Mouse (Mus musculus) 3134 (cell line): ENCODE measurements around the gene Lcn2.
"Not testable (repeated sequence)": the region's sequence is repeated elsewhere in the genome, so short reads cannot be mapped to it uniquely, and the experiment has no call there.

Source experiments
- DNase-seq: peaks from one replicate; pipeline ENCODE4 v3.0.0-alpha.2; 2011; ENCODE audit warnings: low spot score; ENCODE audit not compliant: insufficient read length; ENCODE audit errors: extremely low read depth

The Lcn2 gene

DNA sequence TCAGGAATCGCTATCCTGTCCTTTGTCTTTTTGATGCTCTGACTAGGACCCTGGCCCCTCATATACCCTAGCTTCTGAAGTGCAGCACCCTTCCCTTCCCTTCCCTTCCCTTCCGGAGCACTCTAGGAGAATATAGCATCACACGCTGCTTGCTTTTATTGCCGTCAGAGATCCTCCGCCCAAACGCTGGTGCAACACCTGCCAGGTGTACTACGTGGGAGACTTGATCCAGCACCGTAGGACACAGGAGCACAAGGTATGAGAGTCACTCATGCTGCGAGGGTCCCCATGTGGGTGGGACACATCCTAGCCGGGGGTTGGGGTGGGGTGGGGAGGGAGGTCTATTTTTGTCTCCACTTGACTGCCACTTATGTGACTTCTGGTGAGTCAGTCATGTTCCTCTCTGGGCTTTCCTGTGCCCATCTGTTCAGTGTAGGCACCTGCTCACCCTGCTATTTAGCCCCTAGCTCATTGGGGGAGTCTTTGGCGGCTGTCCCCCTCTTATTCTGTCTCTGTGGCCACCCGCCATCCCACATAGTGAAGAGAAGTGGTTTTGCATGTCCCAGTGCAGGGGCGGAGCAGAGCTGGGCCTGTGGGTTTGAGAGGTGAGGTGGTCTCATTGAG is 12.6 kb downstream of the Lcn2 start:
- no peak for DNase-seq

DNA sequence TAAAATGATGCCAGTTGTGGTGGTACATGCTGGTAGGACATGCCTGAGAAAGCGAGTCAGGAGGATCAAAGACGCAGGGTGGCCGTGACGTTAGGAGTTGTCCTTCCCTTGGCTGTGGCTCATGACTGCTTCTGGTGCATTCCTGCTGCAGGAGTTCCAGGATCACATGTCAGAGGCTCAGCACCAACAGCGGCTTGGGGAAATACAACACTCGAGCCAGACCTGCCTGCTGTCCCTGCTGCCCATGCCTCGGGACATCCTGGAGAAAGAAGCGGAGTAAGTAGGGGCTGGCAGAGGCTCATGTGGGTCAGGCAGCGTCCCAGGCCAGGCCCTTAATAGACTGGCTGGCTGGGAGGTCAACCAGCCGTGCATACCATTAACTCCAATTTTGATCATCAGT is 13.9 kb downstream of the Lcn2 start:
- no peak for DNase-seq

DNA sequence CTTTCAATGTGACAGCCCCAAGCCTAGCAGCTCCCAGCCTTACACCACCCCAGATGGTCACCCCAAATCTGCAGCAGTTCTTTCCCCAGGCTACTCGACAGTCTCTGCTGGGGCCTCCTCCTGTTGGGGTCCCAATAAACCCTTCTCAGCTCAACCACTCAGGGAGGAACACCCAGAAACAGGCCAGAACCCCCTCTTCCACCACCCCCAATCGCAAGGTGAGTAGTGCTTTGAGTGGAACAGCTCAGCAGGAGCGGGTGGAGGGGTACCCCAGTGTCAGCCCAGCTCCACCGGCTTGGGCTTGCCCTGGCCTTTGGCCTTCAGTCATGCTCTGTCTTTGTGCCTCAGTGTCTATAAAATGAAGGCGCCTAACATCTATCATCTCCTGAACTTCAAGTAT is 20.7 kb downstream of the Lcn2 start:
- no peak for DNase-seq

DNA sequence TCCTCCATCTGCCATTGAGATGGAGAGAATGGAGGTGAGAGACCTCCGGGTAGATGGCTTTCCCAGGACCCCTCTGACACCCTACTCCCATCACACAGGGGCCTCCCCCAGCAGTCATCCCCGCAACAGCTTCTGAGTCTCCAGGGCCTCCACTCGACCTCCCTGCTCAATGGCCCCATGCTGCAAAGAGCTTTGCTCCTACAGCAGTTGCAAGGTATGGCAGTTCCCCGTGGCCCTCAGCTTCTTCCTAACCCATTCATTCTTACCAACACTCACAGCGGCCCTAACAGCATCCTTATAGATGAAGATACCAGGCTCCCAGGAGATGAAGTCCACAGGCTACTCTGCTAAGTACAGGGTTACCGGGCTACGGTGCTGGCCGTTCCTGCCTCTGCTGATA is 23.9 kb downstream of the Lcn2 start:
- DNase-seq, result no peak

DNA sequence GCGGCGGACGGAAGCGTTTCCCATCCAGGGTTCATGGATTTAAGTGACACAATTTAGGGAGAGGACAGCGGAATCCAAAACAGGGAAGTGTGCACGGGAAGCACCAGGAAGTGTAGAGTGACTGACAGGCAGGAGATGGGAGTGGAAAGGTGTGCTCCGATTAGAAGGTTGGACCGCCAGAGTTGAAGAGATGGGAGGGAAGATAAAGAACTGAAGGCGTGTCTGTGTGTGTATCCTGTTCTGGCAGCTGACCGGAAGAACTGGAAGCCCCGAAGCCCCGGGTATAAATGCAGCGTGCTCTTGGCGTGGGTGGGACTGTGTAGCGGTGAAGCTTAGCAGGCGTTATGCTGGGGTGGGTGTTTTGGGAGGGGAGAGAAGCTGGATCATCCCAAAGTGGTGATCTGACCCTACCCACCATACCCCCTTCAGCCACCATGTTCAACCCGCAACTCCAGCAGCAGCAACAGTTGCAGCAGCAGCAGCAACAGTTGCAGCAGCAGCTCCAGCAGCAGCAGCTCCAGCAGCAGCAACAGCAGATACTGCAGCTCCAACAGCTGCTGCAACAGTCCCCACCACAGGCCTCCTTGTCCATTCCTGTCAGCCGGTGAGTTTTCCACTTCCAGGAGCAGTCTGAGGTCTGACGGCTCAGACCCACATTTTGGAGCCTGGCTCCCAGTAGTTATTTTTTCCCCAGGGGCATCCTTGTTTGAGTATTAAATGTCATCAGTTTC is 24.5 kb downstream of the Lcn2 start:
- DNase-seq, result no peak

DNA sequence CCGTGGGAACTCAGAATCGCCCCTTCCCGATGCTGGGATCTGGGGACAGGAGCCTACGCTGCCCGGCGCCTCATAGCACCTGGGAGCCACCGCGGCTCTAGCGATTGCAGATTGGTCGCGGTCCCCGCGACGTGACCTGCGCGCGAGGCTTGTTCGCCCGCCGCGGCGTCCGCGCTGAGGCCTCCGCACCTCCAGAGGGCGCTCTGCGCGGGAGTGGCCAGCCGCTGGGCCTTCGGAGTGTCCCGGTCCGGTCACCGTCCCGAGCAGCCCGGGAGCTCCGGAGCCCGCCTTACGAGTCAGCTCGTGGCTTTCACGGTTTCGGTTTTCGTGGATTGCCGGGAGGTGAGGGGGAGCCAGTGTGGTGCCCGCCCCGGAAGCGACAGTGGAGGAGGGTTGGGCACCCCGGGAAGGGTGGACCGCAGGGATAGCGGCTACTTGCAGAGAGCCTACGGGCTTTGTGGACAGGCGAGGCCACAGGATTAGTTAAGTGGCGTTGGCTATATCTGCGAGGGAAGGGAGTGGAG is 25.2 kb downstream of the Lcn2 start:
- DNase-seq, result peak; percentile 94

DNA sequence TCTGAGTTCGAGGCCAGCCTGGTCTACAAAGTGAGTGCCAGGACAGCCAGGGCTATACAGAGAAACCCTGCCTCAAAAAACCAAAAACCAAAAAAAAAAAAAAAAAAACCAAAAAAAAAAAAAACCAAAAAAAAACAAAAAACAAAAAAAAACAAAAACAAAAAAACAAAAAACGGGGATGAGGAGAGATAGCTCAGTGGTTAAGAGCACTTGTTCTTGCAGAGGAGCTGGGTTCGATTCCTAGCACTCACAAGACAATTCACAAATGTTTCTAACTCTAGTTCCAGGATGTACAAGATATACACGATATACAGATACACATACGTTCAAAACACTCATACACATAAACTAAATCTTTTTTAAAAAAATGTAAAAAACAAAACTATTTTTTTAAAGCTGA is 25.8 kb downstream of the Lcn2 start:
- DNase-seq, result not testable (repeated sequence)

DNA sequence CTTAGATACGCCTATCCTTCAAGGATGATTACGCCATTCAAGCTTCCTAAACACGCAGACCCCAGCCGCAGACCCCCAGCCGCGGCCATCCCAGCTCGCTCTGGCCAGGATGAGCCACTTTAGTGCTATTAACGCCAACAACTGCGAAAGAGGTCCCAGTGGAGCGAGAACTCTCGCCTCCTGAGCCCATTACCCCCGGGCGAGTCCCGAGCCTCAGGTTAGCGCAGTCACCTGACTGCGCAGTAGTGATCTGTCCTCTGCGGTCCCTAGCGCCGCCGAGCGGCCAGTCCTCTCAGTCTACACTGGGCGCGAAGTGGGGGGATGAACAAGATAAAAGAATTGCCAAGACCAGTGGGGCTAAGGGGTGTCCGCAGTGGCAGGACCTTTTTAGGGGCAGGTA is 26.6 kb downstream of the Lcn2 start:
- DNase-seq, result no peak

DNA sequence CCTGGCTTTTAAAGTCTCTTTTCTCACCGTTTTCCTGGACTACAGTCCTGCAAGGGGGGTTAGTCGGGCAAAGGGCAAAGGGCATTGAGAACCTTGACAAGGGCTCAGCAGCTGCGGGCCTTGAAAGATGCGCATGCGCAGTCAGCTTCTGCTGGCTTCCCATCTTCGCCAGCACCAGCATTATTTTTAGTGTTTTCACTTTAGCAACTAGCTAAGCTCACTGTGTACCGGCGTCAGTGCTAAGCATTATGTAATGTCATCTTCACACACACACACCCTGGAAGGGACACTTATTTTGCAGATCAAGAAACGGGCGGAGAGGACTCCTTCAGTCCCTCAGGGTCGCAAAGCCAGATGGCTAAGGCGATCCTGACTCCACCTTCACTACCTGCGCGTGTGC is 27.3 kb downstream of the Lcn2 start:
- no peak for DNase-seq

DNA sequence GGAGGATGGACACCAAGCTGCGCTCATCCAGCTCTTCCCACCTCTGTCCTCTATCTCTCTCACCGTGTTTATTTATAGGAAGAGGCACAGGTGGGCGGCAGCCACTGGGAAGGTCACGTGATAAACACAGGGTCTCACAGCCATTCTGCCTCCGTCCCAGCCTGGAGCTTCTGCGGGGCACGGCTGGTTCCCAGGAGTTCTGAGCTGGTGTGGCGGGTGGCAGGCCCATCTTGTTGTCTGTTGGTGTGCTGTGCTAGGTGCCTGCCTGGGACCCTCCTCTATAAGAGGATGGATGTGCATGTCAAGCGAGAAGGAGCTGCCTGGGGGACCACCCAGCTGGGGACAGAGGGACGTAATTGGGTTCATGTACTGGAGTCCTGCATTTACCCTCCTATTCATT is 29.7 kb downstream of the Lcn2 start:
- no peak for DNase-seq

DNA sequence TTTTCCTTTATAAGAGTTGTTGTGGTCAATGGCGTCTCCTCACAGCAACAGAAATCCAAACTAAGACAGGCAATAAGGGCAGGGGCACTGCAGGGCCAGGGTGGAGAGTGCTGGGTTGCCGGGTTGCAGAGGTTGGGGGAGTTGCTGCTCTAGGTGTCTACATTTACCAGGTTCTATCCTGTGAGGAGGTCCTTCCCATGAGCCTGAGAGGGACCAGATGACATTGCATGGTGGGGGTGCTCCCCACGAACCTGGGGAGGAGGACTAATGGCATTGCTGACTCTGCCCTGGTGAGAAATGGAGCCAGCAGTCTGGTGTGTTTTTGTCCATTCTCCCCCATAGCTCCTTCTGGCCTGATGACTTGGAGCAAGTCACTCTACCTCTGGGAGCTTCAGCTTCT is 30.3 kb downstream of the Lcn2 start:
- DNase-seq, result no peak

DNA sequence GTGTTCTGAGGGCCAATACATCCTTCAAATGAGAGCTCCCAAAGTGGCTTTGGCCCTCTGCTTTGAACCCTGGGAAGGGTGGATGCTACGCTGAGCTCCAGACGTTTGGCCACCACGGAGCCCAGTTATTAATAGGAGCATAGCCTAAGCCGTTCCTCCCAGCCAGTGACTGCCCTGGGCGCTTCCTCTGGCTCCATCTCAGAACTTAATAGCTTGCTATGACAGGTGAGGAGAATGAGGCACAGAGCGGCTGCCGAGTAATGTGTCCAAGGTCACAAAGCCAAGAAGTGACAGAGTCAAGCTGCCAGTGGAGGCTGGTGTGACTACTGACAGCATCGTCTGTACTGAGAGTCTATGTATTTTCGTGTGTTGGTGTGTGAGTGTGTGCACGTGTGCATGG is 31.8 kb downstream of the Lcn2 start:
- no peak for DNase-seq

DNA sequence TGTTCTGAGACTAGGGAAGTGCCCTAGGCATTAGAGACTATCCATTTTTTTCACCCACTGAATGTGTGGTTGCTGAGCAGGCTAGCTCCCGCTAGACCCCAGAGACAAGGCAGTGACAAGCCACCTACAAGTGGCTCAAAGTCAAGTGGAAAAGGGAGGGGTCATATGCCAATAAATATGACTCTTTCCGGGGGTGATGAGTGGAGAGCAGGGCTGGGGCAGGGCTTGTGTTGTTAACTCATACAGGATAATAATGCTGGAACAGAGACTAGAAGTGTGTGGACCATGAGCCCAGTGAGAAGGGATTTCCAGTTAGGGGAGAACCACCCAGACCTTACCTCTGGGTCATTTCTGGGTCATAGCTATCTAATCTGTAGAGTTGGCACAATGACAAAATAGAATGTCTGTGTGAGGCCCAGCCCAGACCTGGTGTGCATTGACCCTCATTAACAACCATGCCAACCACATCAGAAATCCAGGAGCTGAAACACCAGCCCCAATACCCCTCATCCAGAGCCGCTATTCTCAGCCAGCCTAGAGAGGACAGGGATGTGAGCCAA is 33.6 kb downstream of the Lcn2 start:
- DNase-seq, result no peak

DNA sequence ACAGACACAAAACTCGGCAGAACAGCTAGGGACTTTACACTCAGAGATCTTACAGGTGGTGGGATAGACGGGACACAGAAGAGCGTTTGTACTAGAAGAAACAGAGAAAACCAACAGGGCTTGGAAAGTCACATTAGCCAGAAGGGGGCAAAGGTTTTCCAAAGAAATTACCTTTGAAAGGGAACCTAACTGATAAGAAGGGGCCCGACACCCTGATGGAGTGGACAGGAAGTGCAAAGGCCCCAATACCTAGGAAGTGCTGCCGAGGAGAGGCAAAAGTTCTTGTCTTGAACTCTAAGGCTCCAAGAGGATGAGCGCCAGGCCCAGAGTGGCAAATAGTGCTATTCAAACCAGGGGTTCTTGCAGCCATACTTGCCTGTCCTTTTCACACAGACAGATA is 34.2 kb downstream of the Lcn2 start:
- no peak for DNase-seq

DNA sequence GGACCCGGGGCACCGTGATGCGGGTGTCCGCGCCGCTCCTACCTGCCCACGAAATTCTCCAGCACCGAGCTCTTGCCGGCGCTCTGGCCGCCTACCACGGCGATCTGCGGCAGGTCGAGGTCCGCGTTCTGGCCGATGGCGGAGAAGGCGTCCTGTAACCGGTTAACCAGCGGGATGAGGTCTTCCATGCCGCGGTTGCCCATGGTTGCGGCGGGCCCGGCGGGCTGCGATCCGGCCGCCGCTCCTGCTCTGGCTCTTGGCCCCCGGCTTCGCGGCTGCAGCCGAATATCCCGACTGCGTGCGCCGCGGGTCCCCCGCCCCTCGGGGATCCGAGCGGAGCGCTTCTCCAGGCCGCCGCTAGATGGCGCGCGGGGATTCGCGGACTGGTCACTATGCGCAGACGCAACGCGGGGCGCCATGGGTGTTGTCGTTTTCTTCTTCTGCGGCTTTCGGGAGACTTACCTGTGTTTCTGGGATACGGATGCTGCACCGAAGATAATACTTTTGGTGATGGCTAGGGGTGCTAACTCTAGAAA is 35.0 kb downstream of the Lcn2 start, which contains the start of gene Dnm1:
Gene Dnm1, minus strand, starts transcription at position 332 of the 536 bp plus-strand sequence.
- peak; percentile 86 for DNase-seq

DNA sequence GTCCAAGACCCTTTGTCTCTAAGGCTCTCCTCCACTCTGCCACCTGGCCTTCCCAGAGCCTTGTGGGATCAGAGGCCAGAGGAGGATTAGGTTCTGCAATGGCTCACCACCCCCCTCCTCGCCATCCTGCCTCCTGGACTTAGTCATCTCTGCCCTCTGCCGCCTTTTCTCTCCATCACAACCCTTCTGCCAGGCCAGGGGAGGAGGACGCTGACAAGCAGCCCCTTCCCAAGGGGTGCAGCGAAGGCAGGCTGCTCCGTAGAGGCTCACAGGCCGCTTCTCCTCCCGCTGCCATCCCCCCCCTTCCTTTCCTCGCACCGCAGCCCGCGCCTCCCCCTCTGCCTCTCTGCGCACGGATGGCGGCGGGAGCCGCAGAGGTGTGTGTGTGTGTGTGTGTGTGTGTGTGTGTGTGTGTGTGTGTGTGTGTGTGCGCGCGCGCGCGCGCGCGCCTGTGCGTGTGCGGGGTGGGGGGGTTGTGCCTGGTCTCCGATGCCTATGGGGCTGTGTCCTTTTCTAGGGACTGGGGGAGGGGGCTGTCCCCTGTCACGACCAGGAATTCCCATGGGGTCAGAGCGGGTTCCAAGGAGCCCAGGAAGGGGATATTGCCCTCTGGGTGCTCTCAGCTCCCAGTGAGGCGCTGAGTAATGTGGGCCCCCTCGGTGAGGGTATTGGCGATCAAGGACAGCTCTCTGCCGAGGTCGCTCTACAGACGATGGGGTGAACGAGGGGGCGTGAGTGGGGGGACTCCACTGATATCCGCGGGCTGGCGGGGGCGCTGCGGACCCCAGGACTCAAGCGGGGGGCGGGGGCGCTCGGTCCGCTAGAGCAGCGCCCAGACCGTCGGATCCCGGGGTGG is 35.7 kb downstream of the Lcn2 start, which contains the start of gene Ciz1:
Gene Ciz1, plus strand, starts transcription at position 177 of the 856 bp plus-strand sequence.
- peak; percentile 71 for DNase-seq

DNA sequence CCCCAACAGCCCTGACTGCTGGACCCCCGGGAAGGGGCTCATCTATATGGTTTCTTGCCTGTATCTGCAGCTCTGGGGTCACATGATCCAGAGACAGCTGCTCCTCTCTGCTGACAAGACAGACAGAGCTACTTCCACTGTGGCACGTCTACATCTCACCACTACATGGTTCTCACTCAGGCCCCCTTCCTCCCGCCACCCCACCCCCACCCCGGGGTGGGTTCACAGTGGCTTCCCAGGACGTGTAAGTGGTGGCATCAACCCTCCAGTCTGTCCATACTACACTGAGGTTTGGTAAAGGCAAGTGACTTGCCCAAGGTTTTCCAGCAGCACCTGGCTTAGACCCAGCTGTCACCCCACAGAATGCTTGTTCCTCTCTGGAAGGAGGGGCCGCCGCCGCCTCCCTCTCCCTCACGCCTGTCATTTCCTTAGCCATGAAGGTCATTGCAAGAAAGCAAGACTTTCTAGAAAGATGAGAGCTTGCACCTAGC is 36.5 kb downstream of the Lcn2 start:
- DNase-seq, result no peak

DNA sequence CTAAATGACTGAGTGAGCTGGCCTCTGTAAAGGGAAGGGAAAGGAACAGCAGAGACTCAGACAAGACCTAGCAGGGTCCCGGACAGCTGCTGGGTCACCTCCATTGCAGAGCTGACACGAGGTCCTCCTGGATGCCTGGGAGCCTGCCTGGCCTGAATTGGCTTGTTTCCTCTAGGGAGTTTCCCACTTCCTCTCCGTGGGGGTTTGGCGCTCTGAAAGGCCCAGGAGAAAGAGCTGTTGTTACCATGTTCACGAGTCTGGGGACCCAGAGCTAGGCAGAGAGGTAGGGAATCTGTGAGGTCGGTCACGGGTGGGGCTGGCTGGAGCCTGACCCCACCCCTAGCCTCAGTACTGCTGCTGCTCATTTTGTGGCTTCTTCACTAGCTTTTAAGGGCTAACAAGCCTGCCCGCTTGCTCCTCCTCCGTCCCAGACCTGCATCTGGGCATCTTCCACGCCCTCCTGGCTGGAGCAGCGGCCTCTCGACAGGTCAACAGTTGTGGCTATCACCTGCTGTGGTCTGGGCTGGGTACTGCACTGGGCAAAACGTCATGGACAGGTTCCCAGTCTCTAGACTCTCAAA is 37.5 kb downstream of the Lcn2 start:
- peak; percentile 51 for DNase-seq

DNA sequence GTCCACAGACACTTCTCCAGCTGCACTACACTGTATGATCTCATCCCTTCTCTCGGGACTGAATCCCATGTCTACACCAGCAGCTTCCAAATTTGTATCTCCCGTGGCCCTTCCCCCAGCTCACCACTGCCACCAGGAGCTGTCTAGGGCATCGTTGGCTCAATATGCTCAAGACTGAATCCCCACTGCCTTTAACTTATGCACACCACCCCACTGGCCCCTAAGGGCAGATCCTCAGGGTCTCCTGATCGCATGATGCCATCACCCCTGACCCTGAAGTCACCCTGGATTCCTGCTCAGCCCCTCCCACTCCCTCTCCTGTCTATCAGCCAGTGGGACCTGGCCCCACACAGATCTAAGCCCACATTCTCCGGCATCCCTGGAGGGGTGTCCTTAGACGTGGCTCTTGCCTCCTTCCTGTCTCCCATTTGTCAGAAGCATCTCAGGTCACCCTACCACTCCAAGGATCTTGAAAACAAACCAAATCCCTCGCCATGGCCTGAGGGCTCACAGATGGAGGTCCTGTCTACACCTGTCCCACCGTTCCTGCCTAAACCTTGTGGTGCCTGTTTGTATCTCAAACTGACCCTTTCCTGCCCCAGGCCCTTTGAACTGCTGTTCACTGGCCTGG is 38.3 kb downstream of the Lcn2 start:
- no peak for DNase-seq

DNA sequence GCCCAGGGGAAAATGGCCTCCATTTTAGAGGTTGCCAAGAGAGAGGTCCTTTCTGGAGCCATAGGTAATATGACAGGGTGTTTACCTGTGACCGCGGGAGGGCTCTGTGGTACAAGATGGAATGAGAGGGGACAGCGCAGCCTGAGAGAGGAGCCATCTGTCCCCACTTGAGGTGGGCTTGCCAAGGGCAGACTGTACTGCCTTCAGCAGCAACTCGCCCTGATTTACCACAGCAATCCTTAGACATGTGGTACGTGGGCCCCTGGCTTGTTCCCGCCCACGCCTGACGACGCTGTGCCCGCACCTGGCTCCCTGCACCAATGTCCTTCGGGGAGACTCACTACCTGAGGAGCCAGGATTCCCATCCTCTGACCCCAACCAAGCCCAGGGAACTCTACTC is 39.7 kb downstream of the Lcn2 start:
- DNase-seq, result no peak
